8 mouse cellular contexts compared by ENCODE assay signal in the genomic region with DNA sequence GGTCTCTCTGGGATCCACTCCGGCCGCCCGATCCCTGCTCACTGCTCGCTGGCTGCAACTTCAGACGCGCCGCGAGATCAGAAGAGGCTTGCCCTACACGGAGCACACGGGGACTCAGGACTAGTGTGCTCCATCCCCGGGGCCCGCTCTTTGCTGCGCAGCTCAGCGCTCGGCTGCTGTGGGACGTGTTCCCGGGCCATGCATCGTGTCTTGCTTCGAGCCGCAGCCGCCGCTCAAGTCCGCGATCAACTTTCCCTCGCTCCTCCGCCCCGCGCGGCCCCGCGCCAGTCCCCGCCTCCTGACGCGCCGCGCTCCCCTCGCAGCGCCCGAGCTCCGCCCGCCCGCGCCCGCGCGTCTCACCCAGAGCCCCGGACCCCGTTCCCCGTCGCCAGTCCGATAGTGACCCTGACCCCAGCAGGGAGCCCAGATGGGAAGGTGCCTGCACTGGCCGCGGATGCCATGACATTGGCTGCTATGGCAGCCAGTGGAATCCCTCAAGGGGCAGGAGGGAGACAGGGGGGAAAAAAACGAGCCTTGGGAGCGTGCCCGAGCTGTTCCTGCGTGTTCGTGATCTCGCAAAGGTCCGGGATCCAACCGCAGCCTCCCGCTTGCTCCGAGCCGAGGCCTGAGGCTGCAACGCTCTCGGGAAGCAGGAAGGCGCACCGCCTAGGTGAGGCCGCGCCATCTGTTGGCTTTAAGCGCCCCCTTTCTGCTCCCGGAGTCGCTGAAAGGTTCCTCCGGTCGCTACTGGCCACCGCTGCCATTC. TPM values are rescaled to one million over a fixed set of nuclear protein-coding genes. Genes with fewer than 3 reads are reported as not detected.
DNase-seq lines count a peak whose midpoint lies in the region; ATAC-seq and TF ChIP-seq lines count a peak whose summit lies in the region.

No protein-coding gene starts in this region.

- H3K4me2 ChIP-seq in embryonic facial prominence, embryonic 11.5 days (ENCODE audit: low read depth, low read length) = peak overlapping the region; percentile 100
- peak overlapping the region; percentile 99 for H3K4me2 ChIP-seq in midbrain, embryonic 16.5 days (ENCODE audit: low read length)
- H3K4me2 ChIP-seq in stomach, postnatal 0 days (replicated peaks; ENCODE audit: low read depth) = peak overlapping the region; percentile 99

- H3K27ac ChIP-seq in embryonic facial prominence, embryonic 11.5 days (replicated peaks; ENCODE audit: low read depth, low read length) = no peak overlapping the region
- no peak overlapping the region for H3K27ac ChIP-seq in kidney, adult 2 months (ENCODE audit: insufficient read depth, low read depth, low read length)
- H3K27ac ChIP-seq in liver, adult 2 months (replicated peaks; ENCODE audit: insufficient read depth, low read depth, low read length) = no peak overlapping the region
- H3K27ac ChIP-seq in midbrain, embryonic 16.5 days (ENCODE audit: low read length) = no peak overlapping the region
- H3K27ac ChIP-seq in stomach, postnatal 0 days (replicated peaks) = no peak overlapping the region

- peaks cover 43% of the 10 kb centered on the region for H3K27me3 ChIP-seq in embryonic facial prominence, embryonic 11.5 days (ENCODE audit: control insufficient read depth, insufficient read depth, low read length)
- 0 out of 2 replicates have a peak, but pooled peaks cover 1% of the 10 kb centered on the region for H3K27me3 ChIP-seq in kidney, adult 2 months (replicated peaks; ENCODE audit: control insufficient read depth, insufficient read depth, low read length)
- peaks cover 18% of the 10 kb centered on the region; the same call in 1 of the 2 replicates for H3K27me3 ChIP-seq in liver, adult 2 months (ENCODE audit: control insufficient read depth, insufficient read depth, low read length)
- peaks cover 44% of the 10 kb centered on the region for H3K27me3 ChIP-seq in midbrain, embryonic 16.5 days (ENCODE audit: control insufficient read depth, insufficient read depth, low read depth, low read length)
- H3K27me3 ChIP-seq in stomach, postnatal 0 days (ENCODE audit: control insufficient read depth, insufficient read depth, low read length) = peaks cover 15% of the 10 kb centered on the region

- no peaks in the 10 kb centered on the region for H3K79me2 ChIP-seq in liver, adult 2 months (ENCODE audit: control insufficient read depth, insufficient read depth, low read length)

- no peak for TF ChIP-seq POLR2A in kidney, adult 2 months (IDR thresholded peaks at IDR 0.05; ENCODE audit: low read depth, low read length)
- TF ChIP-seq POLR2A in liver, adult 2 months (IDR thresholded peaks at IDR 0.05; ENCODE audit: extremely low read depth, insufficient read depth, low read length) = no peak

- peak; percentile 79 for DNase-seq in brain, adult 2 months (ENCODE audit: low read depth, low spot score)
- DNase-seq in embryonic facial prominence, embryonic 11.5 days (ENCODE audit: low spot score) = peak; percentile 79
- DNase-seq in heart, adult 8-10 months (ENCODE audit: low spot score) = peak; percentile 45
- DNase-seq in kidney, adult 2 months = peak; percentile 64
- DNase-seq in liver, adult 2 months (ENCODE audit: extremely low read depth, low read depth, low spot score) = no peak
- DNase-seq in stomach, postnatal 0 days (ENCODE audit: low spot score) = peak; percentile 52
- no peak for DNase-seq in c-Kit-positive CD71-positive TER-119-positive erythroid progenitor cells, embryonic 14.5 days (ENCODE audit: low spot score)

- H3K36me3 ChIP-seq in embryonic facial prominence, embryonic 11.5 days (replicated peaks; ENCODE audit: control insufficient read depth, insufficient read depth, low read depth, low read length) = no peaks in the 10 kb centered on the region
- no peaks in the 10 kb centered on the region for H3K36me3 ChIP-seq in kidney, adult 2 months (ENCODE audit: control insufficient read depth, insufficient read depth, low read length)
- no peaks in the 10 kb centered on the region for H3K36me3 ChIP-seq in liver, adult 2 months (ENCODE audit: control insufficient read depth, insufficient read depth, low read length)
- H3K36me3 ChIP-seq in midbrain, embryonic 16.5 days (ENCODE audit: control insufficient read depth, insufficient read depth, low read length) = no peaks in the 10 kb centered on the region
- no peaks in the 10 kb centered on the region for H3K36me3 ChIP-seq in stomach, postnatal 0 days (ENCODE audit: control insufficient read depth, insufficient read depth, low read length)

- peak overlapping the region; percentile 62 for H3K9ac ChIP-seq in embryonic facial prominence, embryonic 11.5 days (replicated peaks; ENCODE audit: low read length)
- H3K9ac ChIP-seq in liver, adult 2 months (ENCODE audit: low read depth, low read length) = no peak overlapping the region
- peak overlapping the region; percentile 76 for H3K9ac ChIP-seq in midbrain, embryonic 16.5 days (ENCODE audit: low read depth, low read length)
- H3K9ac ChIP-seq in stomach, postnatal 0 days (ENCODE audit: low read length) = peak overlapping the region; percentile 31; the same call in 1 of the 2 replicates

- peak; percentile 66 for ATAC-seq in embryonic facial prominence, embryonic 11.5 days (replicated peaks; ENCODE audit: insufficient number of reproducible peaks, low FRiP score, low TSS enrichment, low read depth)
- peak; percentile 84 for ATAC-seq in midbrain, embryonic 16.5 days
- peak; percentile 22; the same call in 1 of the 2 replicates for ATAC-seq in stomach, postnatal 0 days (ENCODE audit: low FRiP score, low TSS enrichment)

- H3K4me3 ChIP-seq in embryonic facial prominence, embryonic 11.5 days (ENCODE audit: low read depth, low read length) = peak overlapping the region; percentile 54
- peak overlapping the region; percentile 31 for H3K4me3 ChIP-seq in kidney, adult 2 months (ENCODE audit: insufficient read depth, low read depth, low read length)
- peak overlapping the region; percentile 41; the same call in 1 of the 2 replicates for H3K4me3 ChIP-seq in liver, adult 2 months (ENCODE audit: insufficient read depth, low read depth, low read length)
- H3K4me3 ChIP-seq in midbrain, embryonic 16.5 days (ENCODE audit: low read depth, low read length) = peak overlapping the region; percentile 66
- H3K4me3 ChIP-seq in stomach, postnatal 0 days (ENCODE audit: low read depth, low read length) = peak overlapping the region; percentile 53

- no peak for TF ChIP-seq EP300 in stomach, postnatal 0 days (optimal IDR thresholded peaks at IDR 0.05)

- under 1% methylated on average over 76 of the region's 76 CpGs for WGBS in embryonic facial prominence, embryonic 11.5 days
- 1% methylated on average over 76 of the region's 76 CpGs for WGBS in kidney, adult 2 months
- WGBS in liver, adult 2 months = 2% methylated on average over 76 of the region's 76 CpGs
- 0% methylated on average over 75 of the region's 76 CpGs for WGBS in midbrain, embryonic 16.5 days
- WGBS in stomach, postnatal 0 days = under 1% methylated on average over 71 of the region's 76 CpGs

- no peaks in the 10 kb centered on the region for H3K9me3 ChIP-seq in embryonic facial prominence, embryonic 11.5 days (replicated peaks; ENCODE audit: control insufficient read depth, low read length)
- no peaks in the 10 kb centered on the region for H3K9me3 ChIP-seq in midbrain, embryonic 16.5 days (replicated peaks; ENCODE audit: control insufficient read depth, low read length, poor library complexity, severe bottlenecking)
- no peaks in the 10 kb centered on the region for H3K9me3 ChIP-seq in stomach, postnatal 0 days (ENCODE audit: control insufficient read depth, low read length)

- TF ChIP-seq CTCF in kidney, adult 2 months (conservative IDR thresholded peaks at IDR 0.05; ENCODE audit: insufficient read depth, insufficient read length, low read depth, low read length) = peak; percentile 54
- TF ChIP-seq CTCF in liver, adult 2 months (IDR thresholded peaks at IDR 0.05; ENCODE audit: low read depth, low read length) = peak; percentile 42
- peak; percentile 76 for TF ChIP-seq CTCF in stomach, postnatal 0 days (IDR thresholded peaks at IDR 0.05; ENCODE audit: low read depth)

- peaks cover 8% of the 10 kb centered on the region; the same call in 1 of the 2 replicates for H3K4me1 ChIP-seq in embryonic facial prominence, embryonic 11.5 days (ENCODE audit: control insufficient read depth, insufficient read depth, low read length)
- H3K4me1 ChIP-seq in kidney, adult 2 months (ENCODE audit: control insufficient read depth, insufficient read depth, low read length) = no peaks in the 10 kb centered on the region
- no peaks in the 10 kb centered on the region for H3K4me1 ChIP-seq in liver, adult 2 months (ENCODE audit: control insufficient read depth, insufficient read depth, low read length)
- H3K4me1 ChIP-seq in midbrain, embryonic 16.5 days (ENCODE audit: control insufficient read depth, insufficient read depth, low read length) = peaks cover 8% of the 10 kb centered on the region
- no peaks in the 10 kb centered on the region; the same call in 1 of the 2 replicates for H3K4me1 ChIP-seq in stomach, postnatal 0 days (replicated peaks; ENCODE audit: control insufficient read depth, insufficient read depth)

RNA-seq across cellular contexts. Expression of gene Cdh23, which starts 9.1 kb away (rescaled TPM):
- 0.56 and 0.87 TPM in 2 replicates for polyA plus RNA-seq in embryonic facial prominence, embryonic 11.5 days (2014; fragmentation: Nextera tagmentation; extraction: Ambion mirVana)
- total RNA-seq in heart, adult 8-10 months (2022) = 1 to 10 TPM; 5.5 to 7.6 (median 5.6) TPM
- 0.17 and 0.35 TPM in 2 replicates for polyA plus RNA-seq in kidney, adult 2 months (2012; rRNA removed)
- total RNA-seq in liver, adult 2 months (2014; rRNA removed) = not detected in 2 replicates
- not detected in 2 replicates for polyA plus RNA-seq in liver, adult 2 months (2012; rRNA removed)
- polyA plus RNA-seq in midbrain, embryonic 16.5 days (2015; fragmentation: Nextera tagmentation; extraction: Ambion mirVana) = 4.7 and 7.7 TPM in 2 replicates
- 0.11 and 0.18 TPM in 2 replicates for polyA plus RNA-seq in stomach, postnatal 0 days (2015; fragmentation: Nextera tagmentation; extraction: Ambion mirVana)

Comparison
In these comparisons a context has a peak if more than half of its experiments do, and no peak if none do; other contexts are left out.
1. DNase-seq: peak in brain, adult 2 months (single experiment), embryonic facial prominence, embryonic 11.5 days (single experiment), heart, adult 8-10 months (single experiment), kidney, adult 2 months (single experiment) and stomach, postnatal 0 days (single experiment); none in liver, adult 2 months (single experiment) and c-Kit-positive CD71-positive TER-119-positive erythroid progenitor cells, embryonic 14.5 days (single experiment).
2. ATAC-seq: peak in every context shown above with its lines; median percentile 84 in midbrain, embryonic 16.5 days; 66 in embryonic facial prominence, embryonic 11.5 days; 22 in stomach, postnatal 0 days.
3. Peak in every context shown above with its lines, with median percentiles within 50 percentile points of each other: H3K4me2 ChIP-seq, H3K4me3 ChIP-seq and CTCF ChIP-seq.